Comparison of ENCODE assay signal across 8 mouse cellular contexts in the genomic region with DNA sequence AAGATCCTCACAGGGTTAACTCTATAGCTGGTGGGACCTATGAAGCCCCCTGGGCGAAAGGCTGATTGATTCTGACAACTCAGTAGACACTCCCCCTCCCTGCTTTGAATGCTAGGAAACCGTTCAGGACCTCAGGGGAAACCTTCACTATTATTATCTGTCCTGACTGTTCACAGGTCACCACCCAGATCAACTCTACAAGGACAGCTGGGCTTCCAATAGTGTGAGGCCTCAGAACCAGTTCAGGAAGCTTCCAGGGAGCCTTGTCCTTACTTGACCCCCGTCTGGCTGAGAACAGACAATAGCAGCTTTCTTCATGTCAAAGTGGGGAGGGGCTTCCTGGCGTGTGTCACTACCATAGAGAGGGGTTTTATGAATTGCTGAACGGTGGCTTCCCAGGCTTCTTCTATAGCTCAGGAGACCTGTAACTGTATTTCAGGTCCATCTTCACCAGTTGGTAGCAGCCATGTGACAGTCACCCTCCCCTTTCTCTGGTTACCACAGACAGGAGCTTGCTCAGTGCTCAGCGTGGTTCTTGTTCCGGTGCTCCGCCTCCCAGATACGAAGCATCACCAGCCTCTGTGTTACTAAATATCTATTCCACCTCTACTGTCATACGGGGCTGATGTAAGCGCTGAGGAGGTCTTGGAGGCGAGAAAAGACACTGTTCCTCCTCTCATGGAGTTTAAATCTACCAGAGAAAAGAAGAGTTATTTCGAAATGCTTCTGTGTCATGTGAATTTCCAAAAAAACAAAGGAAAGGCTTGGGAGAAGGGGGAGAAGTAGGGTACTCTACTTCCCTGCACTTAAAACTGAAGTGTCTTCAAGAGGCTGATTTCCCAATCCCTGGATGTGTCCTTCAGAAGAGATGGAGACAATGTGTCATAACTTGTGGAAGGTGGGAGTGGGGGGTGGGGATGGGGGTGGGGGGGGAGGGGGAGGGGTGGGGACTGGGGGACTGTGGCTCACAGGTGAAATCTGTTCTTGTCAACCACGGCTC.
DNase-seq lines count a peak whose midpoint lies in the region; ATAC-seq and TF ChIP-seq lines count a peak whose summit lies in the region.

No protein-coding gene starts in this region.

- ATAC-seq in granulocyte monocyte progenitor cell, adult 5-6 weeks (replicated peaks; ENCODE audit: poor library complexity, severe bottlenecking): peak; percentile 98
- ATAC-seq in inflammation-experienced regulatory T-cells, adult 6 months: peak; percentile 100

- no peak for DNase-seq in cerebellum, adult 2 months
- no peak for DNase-seq in cerebellum, postnatal 4 days (ENCODE audit: low spot score in 2 of 2)
- DNase-seq in adrenal gland, postnatal 25 days: peak; percentile 24
- peak; percentile 64 to 76 for DNase-seq in lung, adult 18-20 months
- peak; percentile 49 for DNase-seq in neural tube, embryonic 10.5 days (ENCODE audit: extremely low spot score, low spot score)
- DNase-seq in urinary bladder, adult 2 months (ENCODE audit: low spot score): no peak

- H3K4me1 ChIP-seq in cerebellum, adult 2 months (ENCODE audit: control insufficient read depth, insufficient read depth, low read length): peaks cover 7% of the 10 kb centered on the region; the same call in 1 of the 2 replicates

- no peak overlapping the region for H3K27ac ChIP-seq in cerebellum, adult 2 months (ENCODE audit: insufficient read depth, low read length)

- 29% methylated on average over 14 of the region's 14 CpGs for WGBS in cerebellum, adult 2 months

- no peaks in the 10 kb centered on the region for H3K27me3 ChIP-seq in cerebellum, adult 2 months (ENCODE audit: control insufficient read depth, insufficient read depth, low read length)

- TF ChIP-seq CTCF in cerebellum, adult 2 months (IDR thresholded peaks at IDR 0.05; ENCODE audit: borderline replicate concordance, insufficient read depth, low read depth, low read length): no peak

- TF ChIP-seq POLR2A in cerebellum, adult 2 months (IDR thresholded peaks at IDR 0.05; ENCODE audit: borderline replicate concordance, insufficient read depth, low read length): no peak

- peak overlapping the region; percentile 10 for H3K4me3 ChIP-seq in cerebellum, adult 2 months (replicated peaks; ENCODE audit: insufficient read depth, low read depth, low read length)

Comparison
In these comparisons a context has a peak if more than half of its experiments do, and no peak if none do; other contexts are left out.
1. DNase-seq: peak in adrenal gland, postnatal 25 days (single experiment), lung, adult 18-20 months (2 of 2) and neural tube, embryonic 10.5 days (single experiment); none in cerebellum, adult 2 months (0 of 2), cerebellum, postnatal 4 days (0 of 2) and urinary bladder, adult 2 months (single experiment).